Mouse (Mus musculus): ENCODE data around the gene Cnih2. TPM values are rescaled to one million over a fixed set of nuclear protein-coding genes. Genes with fewer than 3 reads are reported as not detected.

Gene Cnih2
- total RNA-seq (2021), result 100 to 1,000 TPM; 595 to 617 TPM
- long read RNA-seq, transcript Cnih2-201 (6 exons, 1,343 nt), result major isoform, 939 of 1,094 reads
- long read RNA-seq, transcript Cnih2-202 (6 exons, 971 nt), result minor isoform, 21 of 1,094 reads
- long read RNA-seq, partial matches to known transcripts, result 9 of 1,094 reads
- long read RNA-seq, other reads (novel, unspliced or antisense), result 125 of 1,094 reads

GRCm38 (mm10) chr19:5098363-5099143 is at the start of gene Cnih2:
Gene Cnih2 (minus strand): TSS chr19:5098521.
- DNase-seq (ENCODE audit: low spot score in 2 of 2), result peak; percentile 74 to 82

- DNase-seq (ENCODE audit: low spot score in 2 of 2), result peak; percentile 48 to 83
Measured at GRCm38 (mm10) chr19:5139640-5140039, 41.3 kb upstream of the Cnih2 start.

GRCm38 (mm10) chr19:5131237-5131636 is 32.9 kb upstream of the Cnih2 start:
- DNase-seq (ENCODE audit: low spot score in 2 of 2), result no peak

GRCm38 (mm10) chr19:5129770-5130169 is 31.4 kb upstream of the Cnih2 start:
- DNase-seq (ENCODE audit: low spot score in 2 of 2), result no peak

GRCm38 (mm10) chr19:5124055-5124614 is 25.8 kb upstream of the Cnih2 start:
- no peak for DNase-seq (ENCODE audit: low spot score in 2 of 2)

GRCm38 (mm10) chr19:5123241-5123640 is 24.9 kb upstream of the Cnih2 start:
- DNase-seq (ENCODE audit: low spot score in 2 of 2), result no peak

- DNase-seq (ENCODE audit: low spot score in 2 of 2), result no peak
Measured at GRCm38 (mm10) chr19:5122492-5122891, 24.2 kb upstream of the Cnih2 start.

GRCm38 (mm10) chr19:5118384-5118698 is 20.0 kb upstream of the Cnih2 start, which contains the start of gene Klc2:
Gene Klc2 (minus strand): TSS chr19:5118560.
- no peak for DNase-seq (ENCODE audit: low spot score in 2 of 2)

- peak; percentile 84 to 90 for DNase-seq (ENCODE audit: low spot score in 2 of 2)
Measured at GRCm38 (mm10) chr19:5117494-5118383, 19.4 kb upstream of the Cnih2 start.

- DNase-seq (ENCODE audit: low spot score in 2 of 2), result peak in 1 of 2 experiments; percentile 56
Measured at GRCm38 (mm10) chr19:5113783-5114182, 15.5 kb upstream of the Cnih2 start.

GRCm38 (mm10) chr19:5109659-5110453 is 11.5 kb upstream of the Cnih2 start:
- DNase-seq (ENCODE audit: low spot score in 2 of 2), result no peak

- DNase-seq (ENCODE audit: low spot score in 2 of 2), result no peak
Measured at GRCm38 (mm10) chr19:5108702-5109101, 10.4 kb upstream of the Cnih2 start.

- no peak for DNase-seq (ENCODE audit: low spot score in 2 of 2)
Measured at GRCm38 (mm10) chr19:5108271-5108575, 9.9 kb upstream of the Cnih2 start.

- no peak for DNase-seq (ENCODE audit: low spot score in 2 of 2)
Measured at GRCm38 (mm10) chr19:5107556-5108270, 9.4 kb upstream of the Cnih2 start.

GRCm38 (mm10) chr19:5106731-5107191 is 8.4 kb upstream of the Cnih2 start, which contains the start of gene Rab1b:
Gene Rab1b (minus strand): TSS chr19:5107072.
- peak; percentile 99 for DNase-seq (ENCODE audit: low spot score in 2 of 2)

GRCm38 (mm10) chr19:5106074-5106473 is 7.8 kb upstream of the Cnih2 start:
- no peak for DNase-seq (ENCODE audit: low spot score in 2 of 2)

- DNase-seq (ENCODE audit: low spot score in 2 of 2), result no peak
Measured at GRCm38 (mm10) chr19:5097521-5098362, 579 bp downstream of the Cnih2 start.

- peak; percentile 71 to 89 for DNase-seq (ENCODE audit: low spot score in 2 of 2)
Measured at GRCm38 (mm10) chr19:5095887-5096474, 2.3 kb downstream of the Cnih2 start.
